Mouse (Mus musculus) embryonic fibroblast, embryonic 13.5 days (primary cell): ENCODE data around the gene Fancc.

Source experiments
- CTCF ChIP-seq: IDR thresholded peaks from 2 replicates; pipeline ENCODE4 v1.5.1; 2011; ENCODE audit warnings: mild to moderate bottlenecking, control low read depth, low read length, moderate library complexity, borderline replicate concordance; ENCODE audit not compliant: insufficient read depth
- POLR2A ChIP-seq: IDR thresholded peaks from 2 replicates; pipeline ENCODE4 v1.6.1; 2011; ENCODE audit warnings: low read depth, mild to moderate bottlenecking, control low read depth, low read length, moderate library complexity

DNA sequence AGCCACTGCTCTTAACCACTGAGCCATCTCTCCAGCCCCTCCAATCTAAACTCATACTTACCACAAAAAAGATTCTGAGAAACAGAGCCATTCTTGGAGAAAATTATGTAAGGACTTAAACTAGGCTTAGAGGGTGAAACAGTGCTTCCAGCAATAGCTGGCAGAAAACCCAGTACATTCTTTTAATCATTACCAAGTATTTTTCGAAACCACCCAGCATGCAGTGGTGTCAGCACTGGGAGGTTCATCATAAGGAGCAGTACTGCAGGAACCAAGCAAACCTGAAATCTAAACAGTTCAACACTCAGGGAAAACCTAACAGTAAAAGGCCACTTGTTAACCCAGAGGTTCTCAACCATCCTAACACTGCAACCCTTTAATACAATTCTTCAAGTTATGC lies 99.7 kb downstream of the Fancc start:
- TF ChIP-seq CTCF (no peak), POLR2A (no peak)
